Mouse (Mus musculus) forebrain, embryonic 14.5 days (tissue): ENCODE results near the gene Aktip. TPM values are rescaled to one million over a fixed set of nuclear protein-coding genes. Genes with fewer than 3 reads are reported as not detected.

Experiments
- ATAC-seq: fragments of 200-750 bp; cut with Nextera tagmentation; 2 replicates; pipeline ENCODE4 v1.8.0; 2017; ENCODE audit warnings: mild to moderate bottlenecking, moderate library complexity
- DNase-seq: peaks from one replicate; pipeline ENCODE4 v3.0.0-alpha.2; 2015; ENCODE audit warnings: low spot score
- H3K27ac ChIP-seq: fragments of 300-500 bp; sonication (generic); 2 replicates; pipeline ENCODE4 v1.5.1; 2014; ENCODE audit warnings: low read depth, mild to moderate bottlenecking, control low read depth, low read length, moderate library complexity
- H3K27me3 ChIP-seq: fragments of 300-500 bp; sonication (generic); replicated peaks from 2 replicates; pipeline ENCODE4 v1.6.1; 2014; ENCODE audit warnings: low read length, control low read depth, mixed read lengths; ENCODE audit not compliant: control insufficient read depth, insufficient read depth
- H3K36me3 ChIP-seq: fragments of 300-500 bp; sonication (generic); 2 replicates; pipeline ENCODE4 v1.6.1; 2014; ENCODE audit warnings: low read length, control low read depth; ENCODE audit not compliant: control insufficient read depth, insufficient read depth
- H3K4me1 ChIP-seq: fragments of 300-500 bp; sonication (generic); 2 replicates; pipeline ENCODE4 v1.6.1; 2014; ENCODE audit warnings: antibody characterized with exemption, low read length, control low read depth; ENCODE audit not compliant: control insufficient read depth, insufficient read depth
- H3K4me2 ChIP-seq: fragments of 300-500 bp; sonication (generic); 2 replicates; pipeline ENCODE4 v1.6.1; 2014; ENCODE audit warnings: mild to moderate bottlenecking, control low read depth, low read length
- H3K4me3 ChIP-seq: fragments of 300-500 bp; sonication (generic); 2 replicates; pipeline ENCODE4 v1.5.1; 2014; ENCODE audit warnings: low read depth, low read length, control low read depth
- H3K9ac ChIP-seq: fragments of 300-500 bp; sonication (generic); 2 replicates; pipeline ENCODE4 v1.6.1; 2014; ENCODE audit warnings: mild to moderate bottlenecking, low read length, control low read depth, moderate library complexity
- H3K9me3 ChIP-seq: fragments of 300-500 bp; sonication (generic); replicated peaks from 2 replicates; pipeline ENCODE4 v1.6.1; 2016; ENCODE audit warnings: low read length, control low read depth, mixed read lengths; ENCODE audit not compliant: control insufficient read depth
- WGBS: fragments of 180-500 bp; shearing (Covaris S2); extraction: QIAGEN DNeasy Blood & Tissue Kit; methylation state at CpG from one replicate; pipeline ENCODE4 v1.1.7; 2014; 5-methylcytosine and 5-hydroxymethylcytosine counted together
- polyA plus RNA-seq: library from polyadenylated mRNA; unstranded; fragments of >200 nt; fragmentation: Nextera tagmentation; extraction: Ambion mirVana; gene quantifications from 2 replicates; pipeline ENCODE4 v1.2.1, GENCODE M21; 2014

Gene Aktip
- polyA plus RNA-seq, 1 experiment from 2014 or later, result 142 TPM

GRCm38 (mm10) chr8:91132731-91133130 is 67.0 kb downstream of the Aktip start:
- Histone ChIP-seq H3K27me3 (no peaks in the 10 kb centered on the region), H3K36me3 (peaks cover 27% of the 10 kb centered on the region), H3K4me3 (peak overlapping the region; percentile 91), H3K4me2 (peak overlapping the region; percentile 88), H3K9ac (peak overlapping the region; percentile 84), H3K9me3 (no peaks in the 10 kb centered on the region), H3K27ac (no peak overlapping the region), H3K4me1 (peaks cover 10% of the 10 kb centered on the region)
- DNase-seq (no peak), ATAC-seq (no peak)
- 80% methylated on average over 4 of the region's 4 CpGs for WGBS

- Histone ChIP-seq H3K9ac (no peak overlapping the region), H3K27ac (no peak overlapping the region), H3K36me3 (peaks cover 82% of the 10 kb centered on the region), H3K4me2 (no peak overlapping the region), H3K9me3 (no peaks in the 10 kb centered on the region), H3K27me3 (no peaks in the 10 kb centered on the region), H3K4me1 (no peaks in the 10 kb centered on the region), H3K4me3 (no peak overlapping the region)
- ATAC-seq (no peak), DNase-seq (no peak)
- 92% methylated on average over 8 of the region's 8 CpGs for WGBS
Measured at GRCm38 (mm10) chr8:91126786-91127185, 73.0 kb downstream of the Aktip start.

DNA sequence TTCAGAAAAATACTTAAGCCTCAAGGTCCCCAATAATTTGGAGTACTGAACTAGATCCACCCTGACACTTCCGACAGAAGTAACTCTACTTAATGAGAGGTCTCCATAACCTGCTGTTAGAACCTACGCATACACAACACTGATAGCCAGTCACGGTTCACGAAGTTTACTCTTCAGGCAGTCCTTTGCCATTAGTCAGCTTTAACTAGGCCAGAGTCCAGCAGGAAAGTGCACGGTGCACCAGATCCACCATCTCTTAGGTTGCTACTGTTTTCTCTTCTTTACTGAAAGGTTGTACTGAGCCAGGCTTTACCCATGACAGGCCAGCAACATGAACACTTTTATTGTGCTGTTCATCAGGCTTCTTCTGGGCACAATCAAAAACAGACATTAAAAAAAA is 75.5 kb downstream of the Aktip start:
- H3K27me3 ChIP-seq, result no peaks in the 10 kb centered on the region
- no peak overlapping the region for H3K4me3 ChIP-seq
- ATAC-seq (no peak), DNase-seq (no peak)
- H3K36me3 ChIP-seq, result peaks cover 93% of the 10 kb centered on the region
- H3K27ac ChIP-seq, result no peak overlapping the region
- H3K9me3 ChIP-seq, result no peaks in the 10 kb centered on the region
- H3K9ac ChIP-seq, result no peak overlapping the region
- WGBS, result 94% methylated on average over 5 of the region's 5 CpGs
- no peaks in the 10 kb centered on the region for H3K4me1 ChIP-seq
- no peak overlapping the region for H3K4me2 ChIP-seq

DNA sequence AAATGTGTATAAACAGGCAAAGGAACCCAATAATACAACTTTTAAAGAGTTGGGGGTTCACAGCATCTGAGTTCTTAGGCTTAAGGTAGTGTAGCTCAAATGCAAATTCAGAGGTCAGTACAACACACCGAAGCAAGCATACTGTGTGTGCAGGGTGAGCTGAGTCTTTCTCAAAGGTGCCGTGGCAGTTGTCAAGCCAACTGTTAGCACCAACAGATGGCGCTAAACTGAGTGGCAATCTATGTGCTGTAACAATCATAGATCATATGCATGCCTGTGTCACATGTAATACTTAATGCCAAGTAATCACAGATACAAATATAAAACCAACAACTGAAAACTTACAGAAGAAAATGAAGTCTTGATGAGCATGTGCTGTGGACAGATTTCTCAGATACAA is 81.6 kb downstream of the Aktip start:
- no peak overlapping the region for H3K4me3 ChIP-seq
- 80% methylated on average over 3 of the region's 3 CpGs for WGBS
- no peak overlapping the region for H3K9ac ChIP-seq
- no peaks in the 10 kb centered on the region for H3K9me3 ChIP-seq
- ATAC-seq (no peak), DNase-seq (peak; percentile 24)
- no peaks in the 10 kb centered on the region for H3K4me1 ChIP-seq
- H3K4me2 ChIP-seq, result no peak overlapping the region
- peaks cover 85% of the 10 kb centered on the region for H3K36me3 ChIP-seq
- no peak overlapping the region for H3K27ac ChIP-seq
- no peaks in the 10 kb centered on the region for H3K27me3 ChIP-seq

DNA sequence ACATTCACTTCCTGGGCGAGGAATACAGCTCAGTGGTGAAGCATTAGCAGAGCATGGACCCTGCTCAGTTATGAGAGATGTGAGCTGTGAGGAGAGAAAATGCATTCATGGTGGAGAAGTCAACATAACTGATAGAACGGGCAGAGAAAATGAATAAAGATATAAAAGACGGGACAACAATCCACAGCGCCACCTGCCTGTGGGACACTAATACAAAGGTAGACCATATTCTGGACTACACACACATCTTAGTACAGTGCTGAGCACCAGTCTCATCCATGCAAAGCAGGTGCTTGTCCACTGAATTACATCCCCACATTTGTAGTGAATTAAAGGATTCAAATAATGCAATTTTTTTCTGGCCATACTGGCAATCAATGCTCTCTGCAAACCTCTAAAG is 82.2 kb downstream of the Aktip start:
- peaks cover 84% of the 10 kb centered on the region for H3K36me3 ChIP-seq
- no peak for ATAC-seq
- WGBS, result 91% methylated on average over 4 of the region's 4 CpGs

DNA sequence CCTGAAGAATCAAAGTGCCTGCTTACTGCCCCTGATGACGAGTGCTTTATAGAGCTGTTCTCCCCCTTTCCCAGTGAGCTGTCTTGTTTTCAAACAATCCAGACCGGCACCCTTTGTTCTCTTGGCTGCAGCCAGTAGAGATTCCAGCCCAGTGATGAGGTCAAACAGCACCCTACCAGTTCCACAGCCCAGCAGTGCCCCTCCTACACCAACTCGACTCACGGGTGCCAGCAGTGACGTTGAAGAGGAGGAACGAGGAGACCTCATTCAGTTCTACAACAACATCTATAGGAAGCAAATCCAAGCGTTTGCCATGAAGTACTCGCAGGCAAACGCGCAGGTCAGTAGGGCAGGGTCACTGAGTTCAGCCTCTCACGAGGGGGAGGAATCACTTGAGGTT is 84.9 kb downstream of the Aktip start:
- Histone ChIP-seq H3K36me3 (peaks cover 69% of the 10 kb centered on the region), H3K27ac (no peak overlapping the region)
- WGBS, result 89% methylated on average over 11 of the region's 11 CpGs

More for the DNA sequence above, 82.2 kb downstream of the Aktip start:
- Histone ChIP-seq H3K9ac (no peak overlapping the region), H3K27ac (no peak overlapping the region), H3K4me2 (no peak overlapping the region), H3K4me3 (no peak overlapping the region), H3K4me1 (no peaks in the 10 kb centered on the region), H3K27me3 (no peaks in the 10 kb centered on the region), H3K9me3 (no peaks in the 10 kb centered on the region)
- DNase-seq, result no peak

GRCm38 (mm10) chr8:91114428-91114827 is 85.3 kb downstream of the Aktip start:
- no peaks in the 10 kb centered on the region for H3K9me3 ChIP-seq
- no peaks in the 10 kb centered on the region for H3K27me3 ChIP-seq
- H3K4me3 ChIP-seq, result no peak overlapping the region
- ATAC-seq, result no peak
- no peak overlapping the region for H3K27ac ChIP-seq
- peaks cover 65% of the 10 kb centered on the region for H3K36me3 ChIP-seq
- 92% methylated on average over 5 of the region's 5 CpGs for WGBS
- DNase-seq, result no peak
- no peak overlapping the region for H3K4me2 ChIP-seq
- H3K4me1 ChIP-seq, result no peaks in the 10 kb centered on the region
- no peak overlapping the region for H3K9ac ChIP-seq

More for the DNA sequence above, 84.9 kb downstream of the Aktip start:
- H3K9me3 ChIP-seq, result no peaks in the 10 kb centered on the region
- H3K27me3 ChIP-seq, result no peaks in the 10 kb centered on the region
- no peak overlapping the region for H3K9ac ChIP-seq
- no peak overlapping the region for H3K4me3 ChIP-seq
- ATAC-seq, result no peak
- no peak overlapping the region for H3K4me2 ChIP-seq
- H3K4me1 ChIP-seq, result no peaks in the 10 kb centered on the region
- DNase-seq, result no peak

DNA sequence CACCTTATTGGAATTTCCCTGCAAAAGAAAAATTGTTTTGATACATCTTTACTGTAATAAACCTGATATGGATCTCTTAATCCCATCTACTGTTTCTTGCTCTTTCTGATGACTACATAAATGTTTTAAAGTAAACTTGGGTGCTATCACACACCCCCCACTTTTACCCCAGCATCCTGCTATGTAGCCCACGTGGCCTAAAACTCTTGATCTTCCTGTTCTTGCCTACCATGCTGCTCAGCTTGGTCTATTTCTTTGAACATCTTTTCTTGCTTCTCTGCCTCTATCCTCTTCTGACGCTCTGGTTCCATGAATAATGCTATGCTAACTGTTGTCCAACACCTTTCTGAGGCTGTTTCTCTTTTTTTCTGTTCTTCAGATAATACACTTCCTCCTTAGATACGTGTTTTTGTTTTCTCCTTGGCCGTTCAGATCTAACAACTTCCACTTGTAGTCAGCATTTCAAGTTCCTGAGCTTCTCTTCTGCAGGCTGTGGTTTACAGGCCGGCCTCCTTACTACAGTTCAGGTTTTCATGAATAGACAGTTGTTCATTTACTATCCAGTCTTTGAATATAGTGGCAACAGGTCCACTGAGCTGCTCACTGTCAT is 87.8 kb downstream of the Aktip start:
- Histone ChIP-seq H3K36me3 (peaks cover 57% of the 10 kb centered on the region), H3K9ac (no peak overlapping the region), H3K4me3 (no peak overlapping the region), H3K9me3 (no peaks in the 10 kb centered on the region), H3K4me1 (no peaks in the 10 kb centered on the region), H3K27ac (no peak overlapping the region), H3K4me2 (no peak overlapping the region), H3K27me3 (no peaks in the 10 kb centered on the region)
- DNase-seq (no peak), ATAC-seq (no peak)
- WGBS, result 92% methylated on average over 5 of the region's 5 CpGs

GRCm38 (mm10) chr8:91106271-91106670 is 93.5 kb downstream of the Aktip start:
- peaks cover 43% of the 10 kb centered on the region for H3K36me3 ChIP-seq
- H3K4me1 ChIP-seq, result no peaks in the 10 kb centered on the region
- no peaks in the 10 kb centered on the region for H3K27me3 ChIP-seq
- H3K4me2 ChIP-seq, result no peak overlapping the region
- H3K4me3 ChIP-seq, result no peak overlapping the region
- H3K9me3 ChIP-seq, result no peaks in the 10 kb centered on the region
- H3K27ac ChIP-seq, result no peak overlapping the region
- ATAC-seq, result no peak
- no peak for DNase-seq
- H3K9ac ChIP-seq, result no peak overlapping the region
- 89% methylated on average over 12 of the region's 12 CpGs for WGBS
